Mouse (Mus musculus) 416B (cell line): Measurements from ENCODE around the gene Rdh1.

Source experiments
- DNase-seq: peaks from one replicate; pipeline ENCODE4 v3.0.0; 2011; ENCODE audit warnings: low read depth

The Rdh1 gene

DNA sequence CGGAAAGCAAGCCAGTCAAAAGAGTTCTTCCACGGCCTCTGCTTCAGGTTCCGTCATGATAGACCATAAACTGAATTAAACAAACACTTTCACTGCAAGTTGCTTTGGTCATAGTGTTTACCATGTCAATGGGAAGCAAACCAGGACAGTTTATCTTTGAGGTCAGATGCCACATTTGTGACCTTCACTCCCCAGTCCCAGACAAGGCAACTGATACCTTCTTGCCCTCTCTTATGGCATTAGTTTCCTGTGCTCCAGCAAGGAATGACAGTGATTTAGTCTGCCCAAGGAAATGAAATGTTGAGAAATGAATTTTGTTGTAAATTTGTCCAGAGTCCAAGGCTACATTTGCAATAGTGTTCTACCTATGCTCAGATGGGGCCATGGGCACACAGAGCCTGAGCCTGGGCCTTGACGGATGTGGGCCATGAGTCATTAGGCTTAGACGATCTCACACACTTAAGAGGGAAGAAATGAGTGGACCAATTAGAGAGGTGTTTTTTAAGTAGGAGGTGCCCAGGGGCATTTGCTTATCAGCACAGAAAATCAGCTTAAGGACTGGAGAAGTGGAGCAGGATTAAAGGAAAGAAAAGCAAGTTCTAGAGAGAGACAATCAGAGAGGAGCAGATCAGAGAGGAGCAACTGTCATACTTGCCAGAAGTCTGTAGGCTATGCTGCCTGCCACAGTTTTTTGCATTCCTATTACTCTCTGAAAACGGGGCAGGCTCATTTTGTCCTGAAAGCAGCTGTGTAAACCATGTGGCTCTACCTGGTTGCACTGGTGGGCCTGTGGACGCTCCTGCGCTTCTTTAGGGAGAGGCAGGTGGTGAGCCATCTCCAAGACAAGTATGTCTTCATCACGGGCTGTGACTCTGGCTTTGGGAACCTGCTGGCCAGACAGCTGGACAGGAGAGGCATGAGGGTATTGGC, at the start of gene Rdh1, which contains the start of gene Rdh16f1:
TSS of gene Rdh1 (plus strand) at position 541 of the 930 bp plus-strand sequence.
TSS of gene Rdh16f1 (plus strand) at position 607 of the 930 bp plus-strand sequence.
- DNase-seq = peak; percentile 91

DNA sequence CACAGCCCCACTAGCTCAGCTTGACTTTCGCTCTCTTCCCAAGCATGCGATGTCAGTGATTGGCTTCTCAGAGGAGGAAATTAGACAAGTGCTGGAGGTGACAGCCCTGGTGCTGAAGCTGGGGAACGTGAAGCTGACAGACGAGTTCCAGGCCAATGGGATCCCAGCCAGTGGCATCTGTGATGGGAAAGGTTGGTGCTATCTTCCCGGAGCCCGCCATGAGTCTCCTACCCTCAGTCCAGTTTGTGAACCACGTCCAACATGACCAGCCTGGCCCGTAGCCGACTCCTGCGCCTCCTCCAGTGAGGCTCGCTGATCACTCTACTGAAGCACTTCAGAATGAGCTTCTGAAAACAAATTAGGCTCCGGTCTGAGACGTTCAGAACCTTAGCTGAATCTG, 49.2 kb upstream of the Rdh1 start:
- no peak for DNase-seq

DNA sequence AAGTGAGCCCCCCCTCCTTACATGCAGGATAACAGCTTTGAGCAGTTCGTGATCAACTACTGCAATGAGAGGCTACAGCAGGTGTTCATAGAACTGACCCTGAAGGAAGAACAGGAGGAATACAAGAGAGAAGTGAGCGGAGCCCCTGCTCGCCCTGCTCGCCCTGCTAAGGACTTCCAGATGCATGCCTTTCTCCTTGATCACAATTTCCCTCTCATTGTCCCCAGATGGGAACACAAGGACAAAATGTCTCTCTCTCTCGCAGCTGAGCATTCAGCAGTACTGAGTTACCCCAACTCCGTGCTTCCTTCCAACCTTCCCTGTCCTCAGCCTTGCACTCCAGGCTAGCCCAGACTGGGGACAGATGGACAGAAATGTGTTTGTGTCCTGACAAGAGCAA, 46.8 kb upstream of the Rdh1 start:
- DNase-seq = no peak

DNA sequence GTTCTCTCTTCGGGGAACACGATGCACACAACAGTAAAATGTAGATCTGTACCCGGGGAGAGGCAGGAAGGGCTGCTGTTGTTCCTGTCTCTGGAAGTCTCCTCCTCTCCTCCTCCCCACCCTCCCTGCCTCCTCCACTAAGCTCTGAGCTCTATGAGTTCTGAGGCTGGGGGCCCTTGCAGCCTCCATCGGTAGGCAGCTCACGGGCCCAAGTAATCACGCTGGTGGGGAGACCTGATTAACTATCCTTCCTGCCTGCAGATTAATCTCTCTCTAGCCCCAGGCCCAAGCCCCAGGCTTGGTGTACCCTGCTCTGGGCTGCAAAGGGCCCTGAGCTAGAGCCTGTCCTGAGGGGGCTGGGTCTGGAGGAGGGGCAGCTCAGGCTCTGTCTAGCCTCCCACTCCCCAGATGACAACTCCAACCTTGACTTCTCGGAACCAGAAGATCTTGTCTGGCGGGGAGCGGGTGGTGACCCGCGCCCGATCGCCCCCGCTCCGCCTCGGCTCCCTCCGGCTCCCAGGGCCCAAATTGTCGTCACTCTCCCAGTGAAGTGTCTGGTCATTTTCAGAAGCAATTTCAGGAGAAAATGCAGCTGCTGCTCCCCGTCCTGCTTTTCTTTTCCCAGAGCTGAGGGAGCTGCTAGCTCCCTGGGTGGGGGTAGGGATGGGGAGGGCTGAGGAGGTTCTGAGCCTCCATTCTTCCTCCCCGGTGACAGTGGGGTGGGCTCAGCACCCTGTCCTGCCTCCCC, 37.7 kb upstream of the Rdh1 start:
- no peak for DNase-seq

DNA sequence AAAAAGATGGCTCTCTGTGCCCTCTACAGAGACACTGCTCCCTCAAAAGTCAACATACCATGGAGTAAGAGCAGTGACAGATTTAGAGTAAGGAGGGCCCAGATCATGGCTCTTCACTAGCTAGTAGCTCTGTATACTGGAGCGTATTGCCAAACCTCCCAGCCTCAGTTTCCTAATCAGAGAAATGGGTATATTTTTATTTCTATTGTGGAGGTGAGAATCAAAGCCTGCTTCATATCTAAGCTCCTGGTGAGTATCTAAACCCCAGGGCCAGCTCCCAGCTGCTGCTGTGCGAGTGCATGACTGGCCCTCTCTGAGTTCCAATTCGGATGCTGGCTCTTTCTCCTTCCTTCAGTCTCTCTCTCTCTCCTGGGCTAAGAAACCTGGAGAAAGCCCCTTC, 35.3 kb upstream of the Rdh1 start, which contains the start of gene Tac2:
TSS of gene Tac2 (plus strand) at position 301 of the 400 bp plus-strand sequence.
- DNase-seq = no peak

DNA sequence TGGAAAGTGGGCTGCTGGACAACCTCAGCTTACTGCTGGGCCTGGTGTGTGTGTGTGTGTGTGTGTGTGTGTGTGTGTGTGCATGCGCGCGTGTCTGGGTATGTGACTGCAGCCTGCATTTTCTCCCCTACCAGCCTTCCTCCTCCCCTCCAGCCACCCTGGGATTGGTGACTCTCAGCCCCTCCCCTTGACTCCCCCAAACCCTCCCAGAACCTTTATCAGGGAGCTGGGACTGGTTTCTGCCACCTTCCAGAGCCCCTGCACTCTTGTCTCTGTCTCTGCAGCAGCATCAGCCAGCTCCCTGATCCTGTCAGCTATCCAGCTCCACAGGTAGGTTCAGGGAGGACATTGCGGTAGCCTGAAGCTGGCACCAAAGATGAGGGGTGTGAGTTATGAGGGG, 34.4 kb upstream of the Rdh1 start:
- DNase-seq = no peak

DNA sequence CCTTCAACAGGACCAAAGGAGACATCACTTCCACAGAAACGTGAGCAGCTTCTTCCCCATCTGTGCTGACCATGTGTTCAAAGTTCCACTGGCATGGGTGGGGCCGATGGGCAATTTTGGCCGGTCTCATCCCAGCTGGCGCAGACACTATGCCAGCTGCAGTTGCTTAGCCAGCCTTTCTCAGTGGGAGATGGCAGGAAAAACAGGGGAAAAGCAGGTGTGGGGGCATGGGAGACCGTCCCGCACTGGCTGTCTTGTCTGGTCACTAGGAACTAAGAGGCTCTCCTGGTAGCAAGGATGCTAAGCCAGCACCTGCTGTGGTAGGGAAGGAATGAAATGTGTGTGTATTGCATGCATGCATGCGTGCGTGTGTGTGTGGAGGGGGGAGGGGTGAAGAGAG, 31.1 kb upstream of the Rdh1 start:
- no peak for DNase-seq

DNA sequence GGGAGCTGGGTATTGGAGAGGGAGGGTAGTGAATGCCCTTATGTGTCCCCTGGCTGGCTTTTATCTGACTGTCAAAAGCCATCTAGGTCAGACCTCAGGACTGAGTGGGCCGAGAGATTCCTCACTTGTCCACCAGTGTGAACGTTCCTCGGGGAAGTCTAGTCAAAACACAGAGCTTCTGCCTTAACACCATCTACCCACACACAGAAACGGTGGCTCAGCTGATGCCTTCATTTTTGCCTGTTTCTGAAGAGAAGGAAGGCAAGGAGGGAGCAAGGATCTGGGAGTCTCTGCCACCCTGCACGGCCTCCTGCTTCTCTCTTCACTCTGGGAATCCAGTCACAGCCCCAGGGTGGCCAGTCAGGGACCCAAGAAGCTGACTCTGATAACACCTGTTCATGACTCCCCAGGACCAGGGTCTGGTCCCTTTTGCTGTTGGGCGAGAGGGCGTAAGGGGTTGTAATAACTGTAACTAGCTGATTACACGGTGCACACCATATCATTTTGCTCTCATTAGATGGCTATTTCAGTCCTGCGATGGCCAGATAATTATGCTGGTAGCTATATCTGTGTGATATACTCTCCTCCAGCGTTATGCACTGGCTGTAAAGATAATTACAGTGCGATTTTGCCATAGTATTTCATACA, 29.1 kb upstream of the Rdh1 start:
- DNase-seq = no peak

DNA sequence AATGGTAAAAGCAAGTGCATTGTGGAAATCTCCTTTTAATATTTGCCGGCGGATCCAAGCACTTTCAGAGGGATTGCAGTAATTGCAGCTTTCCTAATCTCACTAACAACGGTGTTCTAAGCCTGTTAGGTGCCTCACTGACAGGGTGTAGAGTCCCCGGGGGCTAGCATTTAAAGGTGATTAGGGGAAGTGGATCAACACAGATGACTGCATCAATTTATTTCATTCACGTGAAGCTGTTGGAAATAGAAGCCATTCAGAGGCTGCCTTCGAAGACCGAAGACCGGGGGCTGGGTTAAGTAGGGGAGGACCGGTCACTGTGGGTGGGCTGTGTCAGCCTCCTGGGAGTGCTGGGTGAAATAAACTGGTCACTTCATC, 28.6 kb upstream of the Rdh1 start:
- no peak for DNase-seq

DNA sequence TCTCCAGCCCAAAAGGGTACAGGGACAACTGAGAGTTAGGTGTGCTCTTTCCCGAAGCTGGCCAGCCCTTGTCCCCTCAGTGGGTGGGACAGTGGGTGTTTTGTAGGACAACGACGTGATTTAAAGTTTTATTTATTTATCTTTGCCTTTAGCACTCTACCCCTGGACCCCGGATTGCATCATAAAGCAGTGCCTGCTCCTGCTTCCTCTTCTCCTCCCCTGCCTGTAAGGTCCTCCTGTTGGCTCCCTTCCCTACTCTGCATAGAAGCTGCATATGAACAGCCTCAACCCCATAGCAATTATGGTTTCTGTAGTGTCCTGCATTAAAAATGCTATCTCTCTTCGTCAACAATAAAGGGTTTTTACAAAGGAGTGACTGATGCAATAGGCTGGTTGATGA, 28.1 kb upstream of the Rdh1 start:
- no peak for DNase-seq

DNA sequence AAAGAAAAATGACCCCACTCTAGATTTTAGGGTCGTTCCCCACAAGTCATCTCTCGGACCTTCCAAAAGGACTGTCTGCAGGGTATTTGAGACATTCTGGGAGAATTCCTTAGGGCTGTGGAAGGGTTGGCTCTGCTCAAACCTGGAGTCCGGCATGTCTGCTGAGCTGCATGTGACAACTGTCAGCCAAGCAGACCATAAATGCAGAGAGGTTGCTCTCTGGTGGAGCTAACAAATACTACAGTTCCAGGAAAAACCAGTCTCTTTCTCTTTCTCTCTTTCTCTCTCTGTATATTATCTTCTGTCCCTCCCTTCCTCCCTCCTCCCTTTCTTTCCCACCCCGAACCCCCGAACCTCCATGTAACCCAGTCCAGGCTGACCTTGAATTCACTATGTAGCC, 25.1 kb upstream of the Rdh1 start:
- DNase-seq = peak; percentile 65

DNA sequence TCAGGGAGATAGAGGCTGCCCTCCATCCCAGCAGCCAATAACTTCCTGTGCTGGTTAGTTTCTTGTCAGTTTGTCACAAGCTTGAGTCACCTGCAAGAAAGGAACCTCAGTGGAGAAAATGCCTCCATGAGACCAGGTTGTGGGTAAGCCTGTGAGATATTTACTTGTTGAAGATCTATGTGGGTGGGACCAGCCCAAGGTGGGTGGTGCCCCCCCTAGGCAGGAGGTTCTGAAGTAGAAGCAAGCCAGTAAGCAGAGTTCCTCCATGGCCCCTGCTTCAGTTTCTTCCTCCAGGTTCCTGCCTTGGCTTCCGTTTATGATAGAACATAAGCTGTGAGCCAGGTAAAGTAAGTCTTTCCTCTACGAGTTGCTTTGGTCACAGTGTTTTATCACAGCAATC, 23.3 kb upstream of the Rdh1 start:
- peak; percentile 24 for DNase-seq

DNA sequence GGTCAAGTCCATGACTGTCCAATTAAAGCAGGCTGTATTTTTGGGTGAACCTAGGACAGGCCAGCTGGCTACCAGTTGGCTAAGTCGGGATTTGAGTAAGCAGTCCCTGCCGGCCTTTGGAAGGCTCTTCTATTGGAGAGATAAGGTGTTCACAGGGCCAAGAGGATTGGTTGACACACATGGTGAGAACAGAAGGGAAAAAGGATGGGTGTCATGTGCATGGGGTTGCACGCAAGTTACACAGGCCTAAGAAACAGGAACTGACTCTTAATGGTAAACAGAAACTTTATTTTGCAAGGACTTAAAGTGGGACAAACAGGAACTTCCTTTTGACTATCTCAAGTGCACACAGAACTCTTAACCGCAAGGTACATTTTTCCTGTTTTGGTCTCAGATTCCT, 22.6 kb upstream of the Rdh1 start:
- DNase-seq = peak; percentile 73

DNA sequence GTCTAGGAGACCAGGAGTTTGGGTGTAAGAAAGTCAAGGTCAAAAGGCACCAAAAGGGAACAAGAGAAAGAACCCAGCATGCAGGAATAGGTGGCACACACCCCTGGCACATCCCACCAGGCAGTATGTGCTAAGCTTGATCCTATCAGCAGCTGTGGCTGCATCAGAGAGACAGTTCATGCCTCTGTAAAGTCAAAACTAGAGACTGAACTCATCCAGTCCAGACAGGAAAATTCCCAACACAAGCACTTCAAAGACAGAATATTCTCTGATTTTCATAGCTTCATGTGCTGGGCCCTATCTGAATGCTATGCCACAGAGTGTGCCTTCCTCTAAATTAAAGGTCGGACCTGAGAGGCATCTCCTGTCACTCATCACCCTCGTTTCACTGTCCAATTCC, 22.0 kb upstream of the Rdh1 start:
- DNase-seq = no peak

DNA sequence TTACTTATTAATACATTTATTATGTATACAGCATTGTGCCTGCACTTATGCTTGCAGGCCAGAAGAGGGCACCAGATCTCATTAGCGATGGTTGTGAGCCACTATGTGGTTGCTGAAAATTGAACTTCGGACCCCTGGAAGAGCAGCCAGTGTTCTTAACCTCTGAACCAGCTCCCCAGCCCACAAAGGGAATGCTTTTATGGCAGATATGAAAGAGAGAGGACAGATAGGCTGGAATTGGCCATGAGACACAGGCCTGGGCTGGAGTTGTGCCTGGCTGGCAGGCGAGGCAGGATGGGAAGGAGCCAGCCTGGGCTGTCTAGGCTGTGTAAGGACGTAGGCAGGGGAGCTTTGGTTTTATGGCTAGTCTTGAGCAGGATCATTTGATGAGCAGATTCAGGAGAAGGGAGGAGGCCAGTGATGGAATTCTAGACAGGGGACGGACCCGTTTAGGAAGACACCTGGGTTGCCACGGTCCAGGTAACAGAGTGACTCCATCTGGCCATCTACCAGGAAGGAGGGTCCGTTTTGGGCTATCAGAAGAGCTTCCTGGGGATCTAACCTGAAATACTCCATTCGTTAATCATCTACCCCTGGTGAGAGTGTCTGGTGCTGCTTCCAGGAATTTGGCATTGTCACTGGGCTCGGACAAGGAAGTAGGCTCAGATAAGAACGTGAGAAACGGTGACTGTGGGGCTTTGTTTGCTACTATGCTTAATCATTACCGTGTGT, 21.2 kb upstream of the Rdh1 start:
- DNase-seq = peak; percentile 71

DNA sequence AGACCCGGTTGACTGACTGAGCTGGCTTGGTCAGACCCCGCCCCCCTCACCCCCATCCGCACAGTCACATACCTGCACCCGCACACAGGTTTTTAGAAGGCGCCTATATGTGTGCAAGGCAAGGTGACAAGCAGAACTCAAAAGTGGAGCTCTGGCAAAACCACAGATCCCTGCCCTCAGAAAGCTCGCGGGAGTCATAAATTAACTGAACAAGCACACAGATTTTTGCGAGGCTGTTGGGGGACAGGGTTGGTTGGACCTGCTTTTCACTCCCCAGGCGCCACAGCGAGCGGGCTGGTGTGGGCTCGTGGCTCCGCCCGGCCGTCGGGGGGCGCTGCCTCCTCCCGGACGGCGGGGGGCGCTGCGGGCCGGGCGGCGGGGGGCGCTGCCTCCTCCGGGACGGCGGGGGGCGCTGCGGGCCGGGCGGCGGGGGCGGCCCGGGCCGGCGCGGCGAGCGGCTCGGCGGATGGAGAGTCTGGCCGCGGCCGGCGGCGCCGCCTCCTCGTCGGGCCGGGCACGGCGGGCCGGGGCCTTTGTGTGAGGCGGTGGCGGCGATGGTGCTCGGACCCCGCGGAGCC, 20.3 kb upstream of the Rdh1 start, which contains the start of gene Zbtb39:
TSS of gene Zbtb39 (plus strand) at position 456 of the 578 bp plus-strand sequence.
- DNase-seq = peak; percentile 66

DNA sequence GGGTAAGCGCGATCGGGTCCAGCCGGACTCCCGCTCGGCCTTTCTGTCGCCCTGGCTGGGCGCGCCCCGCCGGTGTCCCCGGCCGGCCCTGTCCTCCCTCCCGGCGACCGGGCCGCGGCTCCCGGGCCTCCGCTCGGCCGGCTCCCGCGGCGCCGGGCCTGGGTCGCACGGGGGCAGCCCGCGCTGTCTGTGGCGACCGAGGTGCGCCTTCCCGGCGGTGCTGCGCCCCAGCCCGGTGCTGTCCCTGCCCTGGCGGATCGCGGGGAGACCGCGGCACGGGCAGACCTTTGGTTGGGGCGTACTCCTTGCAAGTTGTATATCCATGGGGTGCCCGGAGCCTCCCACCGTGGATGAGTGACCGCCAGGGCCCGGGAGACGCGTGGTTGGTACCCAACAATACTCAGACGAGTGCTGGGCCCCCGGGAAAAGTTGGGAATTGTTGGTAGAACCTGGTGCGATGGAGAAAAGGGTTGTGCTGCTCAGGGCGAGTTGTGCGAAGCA, 19.8 kb upstream of the Rdh1 start:
- no peak for DNase-seq

DNA sequence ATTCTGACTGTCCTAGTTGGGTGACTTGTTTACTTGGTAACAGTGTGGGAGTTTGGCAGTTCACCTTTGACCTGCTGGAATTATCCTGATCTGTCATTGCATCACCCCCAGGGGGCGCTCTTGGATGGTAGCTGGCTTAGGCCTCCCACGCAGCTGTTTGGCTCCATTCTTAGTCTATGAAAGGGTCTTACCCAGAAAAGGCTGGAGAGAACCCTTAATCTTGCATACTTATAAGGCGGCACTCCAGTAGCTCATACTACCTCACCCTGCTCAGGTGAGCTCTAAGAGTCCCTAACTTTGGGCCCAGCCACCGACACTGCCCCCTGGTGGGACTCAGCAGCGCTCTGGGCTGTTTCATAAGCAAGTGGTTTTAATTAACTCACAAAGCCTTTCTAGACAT, 14.9 kb upstream of the Rdh1 start:
- DNase-seq = peak; percentile 54

DNA sequence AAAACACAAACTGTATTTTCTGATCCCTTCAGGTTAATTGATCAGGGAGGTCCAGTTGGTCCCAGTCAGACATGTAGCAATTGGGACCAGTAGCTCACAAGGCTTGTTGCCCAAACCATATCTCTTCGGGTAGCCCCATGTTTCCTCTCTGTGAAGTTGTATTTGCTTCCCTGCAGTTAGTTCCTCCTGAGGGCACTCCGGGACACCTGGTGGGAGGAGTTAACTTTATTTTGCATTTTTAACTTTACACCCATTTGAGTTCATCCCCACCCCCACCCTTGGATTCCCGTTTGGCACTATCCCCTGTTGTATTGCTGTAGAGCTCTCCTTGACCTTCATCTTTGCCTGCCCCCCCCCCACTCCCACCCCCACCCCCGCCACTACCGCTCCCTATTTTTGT, 13.6 kb upstream of the Rdh1 start:
- DNase-seq = no peak

DNA sequence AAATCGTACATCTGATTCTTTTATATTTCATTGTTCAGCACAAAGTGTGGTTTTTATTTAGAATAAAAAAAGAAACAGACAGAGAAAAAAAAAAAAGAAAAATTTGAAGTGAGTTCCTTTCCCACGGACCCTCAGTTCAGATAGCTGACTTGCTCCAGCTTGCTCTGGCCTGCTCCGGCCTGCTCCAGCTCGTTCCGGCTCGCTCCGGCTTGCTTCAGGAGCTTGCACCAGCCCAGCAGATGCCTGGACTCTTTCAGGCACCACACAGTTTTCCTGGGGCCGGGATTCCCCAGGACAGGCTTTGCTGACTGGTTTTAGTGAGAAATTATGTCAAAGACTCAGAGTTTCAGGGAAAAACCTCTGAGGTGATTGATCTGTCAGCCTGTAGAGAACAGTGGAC, 12.3 kb upstream of the Rdh1 start:
- DNase-seq = no peak
